Mouse (Mus musculus) layer of hippocampus, adult 18-20 months (tissue): ENCODE data around the gene Asic3. TPM values are rescaled to one million over a fixed set of nuclear protein-coding genes. Genes with fewer than 3 reads are reported as not detected.

Experiments
- DNase-seq, 2 experiments: peaks; one replicate each; pipeline ENCODE4 v3.0.0; 2022; ENCODE audit warnings: low spot score in 2 of 2
- total RNA-seq, 2 experiments: library from RNA; stranded (reverse); gene quantifications; 2 replicates each; pipeline ENCODE4 v1.2.3; 2021

The Asic3 gene
- total RNA-seq, 2 experiments from 2014 or later, result 0.27 to 0.53 TPM

GRCm38 (mm10) chr5:24416222-24416736, 3.1 kb downstream of the Asic3 start:
- peak; percentile 54 to 84 for DNase-seq

- DNase-seq, result no peak
Observed at GRCm38 (mm10) chr5:24417587-24417986, 4.4 kb downstream of the Asic3 start.

GRCm38 (mm10) chr5:24420381-24420780, 7.2 kb downstream of the Asic3 start:
- DNase-seq, result no peak

- DNase-seq, result peak; percentile 100
Observed at GRCm38 (mm10) chr5:24423129-24424003, 10.2 kb downstream of the Asic3 start, which contains the start of the genes Cdk5 and Slc4a2. TSS of gene Cdk5 (minus strand) at chr5:24423530. TSS of gene Slc4a2 (plus strand) at chr5:24423837.

GRCm38 (mm10) chr5:24424004-24424781, 11.0 kb downstream of the Asic3 start:
- no peak for DNase-seq

- DNase-seq, result peak; percentile 48 to 73
Observed at GRCm38 (mm10) chr5:24424861-24425411, 11.7 kb downstream of the Asic3 start.

- no peak for DNase-seq
Observed at GRCm38 (mm10) chr5:24425421-24426036, 12.3 kb downstream of the Asic3 start.

- DNase-seq, result no peak
Observed at GRCm38 (mm10) chr5:24426037-24426432, 12.8 kb downstream of the Asic3 start.

- no peak for DNase-seq
Observed at GRCm38 (mm10) chr5:24426556-24427284, 13.5 kb downstream of the Asic3 start.

GRCm38 (mm10) chr5:24427285-24427633, 14.1 kb downstream of the Asic3 start:
- no peak for DNase-seq

- no peak for DNase-seq
Observed at GRCm38 (mm10) chr5:24427981-24428402, 14.8 kb downstream of the Asic3 start.

GRCm38 (mm10) chr5:24428596-24428995, 15.4 kb downstream of the Asic3 start:
- no peak for DNase-seq

GRCm38 (mm10) chr5:24433993-24434392, 20.8 kb downstream of the Asic3 start:
- no peak for DNase-seq

- DNase-seq, result no peak
Observed at GRCm38 (mm10) chr5:24441187-24441586, 28.0 kb downstream of the Asic3 start.

- no peak for DNase-seq
Observed at GRCm38 (mm10) chr5:24442029-24442428, 28.8 kb downstream of the Asic3 start.

GRCm38 (mm10) chr5:24443204-24443603, 30.0 kb downstream of the Asic3 start:
- DNase-seq, result no peak

- no peak for DNase-seq
Observed at GRCm38 (mm10) chr5:24443927-24444326, 30.7 kb downstream of the Asic3 start.

- peak; percentile 94 to 95 for DNase-seq
Observed at GRCm38 (mm10) chr5:24444746-24445427, 31.7 kb downstream of the Asic3 start, which contains the start of gene Fastk. TSS of gene Fastk (minus strand) at chr5:24445287.

GRCm38 (mm10) chr5:24445428-24446080, 32.4 kb downstream of the Asic3 start:
- no peak for DNase-seq
